Mouse (Mus musculus): Measurements from ENCODE around the gene Car15.
A peak's percentile ranks its signal among the peaks of the same experiment; 100 is the strongest.

The Car15 gene

DNA sequence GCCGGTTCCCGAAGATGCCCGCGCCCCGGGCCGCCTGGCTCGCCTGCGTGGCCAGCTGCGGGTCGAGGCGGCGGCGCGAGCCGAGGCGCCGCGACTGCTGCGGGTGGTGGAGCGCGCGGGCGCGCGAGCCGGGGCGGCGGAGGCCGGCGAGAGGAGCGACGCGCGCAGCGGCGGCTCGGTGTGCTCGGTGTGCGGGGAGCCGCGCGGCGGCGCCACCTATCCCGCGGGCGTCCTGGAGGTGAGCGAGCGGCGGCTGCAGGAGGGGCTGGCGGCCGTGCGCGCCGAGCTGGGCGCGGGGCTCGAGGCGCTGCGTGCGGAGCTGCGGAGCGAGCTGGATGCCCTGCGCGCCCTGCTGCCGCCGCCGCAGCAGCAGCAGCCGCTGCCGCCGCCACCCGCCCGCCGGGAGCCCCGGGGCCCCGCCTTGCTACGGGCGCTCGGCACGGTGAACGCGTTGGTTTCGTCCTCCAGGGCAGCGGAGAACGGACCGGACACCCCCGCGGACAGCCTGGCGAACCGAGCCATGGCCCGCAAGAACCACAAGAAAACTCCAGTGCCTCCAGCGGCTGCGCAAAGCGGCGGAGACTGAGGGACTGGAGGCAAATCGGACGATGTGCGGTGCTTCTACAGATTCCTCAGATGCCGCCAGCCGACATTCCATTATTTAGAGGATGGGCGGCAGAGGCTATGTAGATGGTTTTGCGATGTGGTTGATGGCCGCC lies 4.3 kb downstream of the Car15 start:
- DNase-seq (ENCODE audit: low read depth, low spot score) = no peak

DNA sequence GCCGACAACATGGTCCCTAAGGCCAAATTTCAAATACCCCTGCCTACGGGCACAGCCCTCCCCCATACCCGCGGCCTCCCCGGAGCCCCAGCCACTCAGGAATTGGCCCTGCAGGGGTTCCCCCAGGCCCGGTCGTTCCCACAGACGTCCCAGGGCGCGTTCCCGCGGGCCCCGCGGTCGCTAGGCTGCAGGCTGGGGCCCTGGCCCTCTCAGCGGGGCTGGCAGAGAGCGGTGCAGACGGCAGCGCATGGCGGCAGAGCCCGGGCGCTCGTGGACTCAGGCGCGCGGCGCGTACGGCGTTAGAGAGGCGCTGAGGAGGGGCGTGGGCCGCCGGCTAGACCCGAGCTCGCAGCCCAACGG lies 4.9 kb downstream of the Car15 start:
- no peak for DNase-seq (ENCODE audit: low read depth, low spot score)

DNA sequence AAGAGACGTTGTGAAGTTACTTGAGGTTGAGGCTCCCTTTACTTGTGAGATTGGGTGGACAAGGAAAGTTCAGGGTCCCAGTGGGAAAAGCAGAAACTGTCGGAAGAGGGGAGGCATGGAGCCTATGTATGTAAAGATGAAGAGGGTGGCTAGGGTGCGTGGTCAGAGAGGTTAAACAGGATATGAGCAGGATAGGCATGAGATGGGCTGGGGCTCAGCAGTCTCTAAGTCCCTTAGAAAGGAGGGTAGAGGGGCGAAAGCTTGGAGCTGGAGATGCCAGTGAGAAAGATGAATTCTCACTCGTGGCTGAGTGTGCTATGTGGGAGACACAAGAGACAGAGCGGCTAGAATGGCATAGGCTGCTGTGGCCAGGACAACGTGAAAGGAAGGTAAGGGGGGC lies 5.3 kb downstream of the Car15 start, which contains the start of gene B830017H08Rik:
Gene B830017H08Rik (plus strand): TSS at position 301 of the 400 bp plus-strand sequence.
- DNase-seq (ENCODE audit: low read depth, low spot score) = no peak

DNA sequence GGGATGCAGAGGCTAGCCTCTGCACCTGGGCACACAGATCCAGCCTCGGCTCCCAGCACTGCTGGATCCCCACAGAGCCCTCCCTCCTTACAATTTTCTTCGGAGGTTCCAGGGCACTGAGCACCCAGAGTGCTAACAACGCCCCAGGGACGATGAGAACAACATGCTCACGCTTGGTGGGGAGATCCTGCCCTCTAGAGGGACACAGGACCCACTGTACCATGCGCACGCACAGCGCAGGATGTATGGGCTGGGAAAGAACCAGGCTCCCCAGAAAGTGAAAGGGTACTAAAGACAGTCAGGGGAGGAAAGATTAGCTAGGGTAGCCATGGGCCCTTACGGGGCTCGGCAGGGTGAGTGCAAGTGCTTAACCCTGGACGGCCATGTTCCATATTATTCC lies 6.4 kb downstream of the Car15 start:
- DNase-seq (ENCODE audit: low read depth, low spot score) = no peak

DNA sequence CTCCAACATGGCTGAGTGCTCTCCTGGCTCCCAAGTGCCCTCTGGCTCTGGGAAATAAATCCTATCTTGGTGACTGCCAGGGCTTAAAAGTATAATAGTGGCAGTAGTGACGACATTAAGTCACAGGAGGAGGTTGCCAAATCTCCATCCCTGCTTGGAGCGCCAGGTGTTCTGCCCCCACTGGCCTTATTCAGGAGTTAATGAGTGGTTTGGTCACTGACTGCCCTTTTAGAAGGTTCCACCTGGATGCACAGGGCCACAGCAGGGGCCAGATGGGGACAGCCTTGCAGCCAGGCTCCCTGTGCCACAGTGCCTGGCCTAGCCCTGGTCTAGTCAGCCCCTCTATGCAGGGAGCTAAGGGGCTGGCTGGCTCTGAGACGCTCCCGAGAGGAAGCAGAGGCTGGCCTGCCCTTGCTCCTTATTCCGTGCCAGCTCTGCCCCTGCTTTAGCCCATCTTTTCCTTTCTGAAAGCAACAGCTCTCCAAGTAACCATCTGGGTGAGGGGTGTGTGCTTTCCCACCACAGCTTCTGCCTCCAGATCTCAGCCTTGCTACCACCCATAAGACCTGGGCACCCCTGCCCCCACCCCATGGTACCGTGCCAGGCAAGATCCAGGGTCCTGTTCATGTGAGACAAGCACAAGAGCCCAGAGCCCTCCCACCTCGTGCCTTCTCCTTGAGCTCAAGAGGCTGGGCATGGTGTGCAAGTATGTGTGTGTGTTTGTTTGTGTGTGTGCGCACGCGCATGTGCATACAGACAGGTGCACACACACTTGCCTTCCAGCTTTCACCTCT lies 7.6 kb downstream of the Car15 start:
- no peak for DNase-seq (ENCODE audit: low read depth, low spot score)

DNA sequence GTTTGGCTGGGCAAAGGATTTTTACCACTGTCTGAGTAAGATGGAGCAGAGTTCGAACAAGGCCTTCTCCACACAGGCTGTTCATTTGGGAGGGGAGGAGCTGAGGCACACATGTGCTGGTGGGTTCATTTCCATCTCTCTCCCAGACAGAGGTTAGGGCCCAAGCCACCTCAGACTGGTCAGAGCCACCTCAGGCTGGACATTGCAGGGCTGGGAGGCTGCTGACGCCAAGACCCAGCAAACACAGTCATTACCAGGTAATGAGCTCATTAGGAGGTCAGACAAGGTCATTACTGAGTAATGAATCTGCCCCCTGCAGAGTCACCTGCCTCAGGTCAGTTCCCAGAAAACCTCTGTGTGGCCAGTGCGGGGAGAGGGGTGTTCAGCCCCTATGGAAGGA lies 9.3 kb downstream of the Car15 start:
- DNase-seq (ENCODE audit: low read depth, low spot score) = no peak

DNA sequence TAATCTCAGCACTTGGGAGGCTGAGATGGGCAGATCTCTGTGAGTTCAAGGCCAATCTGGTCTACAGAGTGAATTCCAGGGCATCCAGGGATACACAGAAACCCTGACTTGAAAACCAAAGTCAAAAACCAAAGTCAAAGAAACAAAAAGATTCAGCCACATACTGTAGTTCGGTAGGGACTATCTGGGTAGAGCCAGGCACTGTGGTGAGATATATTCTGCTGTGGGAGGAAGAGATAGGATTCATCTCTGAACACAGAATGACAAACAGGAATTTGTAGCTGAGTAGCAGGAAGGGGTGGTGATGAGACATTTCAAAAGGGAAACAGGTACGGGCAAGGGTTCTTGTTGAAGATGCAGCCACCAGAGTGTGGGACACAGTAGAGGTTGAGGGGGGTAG lies 9.9 kb downstream of the Car15 start:
- DNase-seq (ENCODE audit: low read depth, low spot score) = no peak

DNA sequence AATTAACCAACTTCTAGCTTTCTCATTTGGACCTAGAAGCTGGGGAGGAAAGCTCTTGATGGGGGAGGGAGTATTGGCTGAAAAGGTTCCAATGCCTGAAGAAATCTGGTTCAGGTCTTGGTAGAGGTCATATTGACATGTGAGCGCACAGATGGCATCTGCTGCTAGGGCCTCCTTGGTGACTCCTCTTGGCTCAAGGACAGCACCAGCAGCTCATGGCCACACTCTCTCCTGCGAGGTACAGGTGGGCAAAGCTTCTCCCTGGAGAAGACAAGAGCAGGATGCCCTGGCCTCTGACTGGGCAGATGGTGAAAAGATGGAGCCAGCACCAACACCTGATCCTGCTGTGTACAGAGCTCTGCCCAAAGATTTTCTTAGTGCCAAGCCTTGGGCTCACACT lies 11.7 kb downstream of the Car15 start:
- no peak for DNase-seq (ENCODE audit: low read depth, low spot score)

DNA sequence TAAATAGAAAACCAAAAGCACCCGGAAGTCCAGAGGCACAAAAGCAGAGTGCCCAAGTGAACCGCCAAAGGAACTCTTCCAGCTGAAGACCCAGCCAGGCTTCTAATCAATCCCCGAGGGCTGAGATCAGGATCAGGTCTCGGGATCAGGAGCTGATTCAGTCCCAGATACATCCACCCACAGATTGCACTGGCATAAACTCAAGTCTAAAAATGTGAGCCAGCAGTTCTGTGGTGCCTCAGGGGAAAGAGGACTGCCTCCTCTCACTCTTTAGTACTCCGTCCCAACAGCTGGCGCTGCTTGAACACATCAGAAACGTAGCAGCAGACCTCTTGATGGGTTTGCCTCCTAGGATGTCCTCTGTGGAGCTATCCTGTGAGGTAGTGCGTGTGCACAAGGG lies 21.6 kb downstream of the Car15 start:
- DNase-seq (ENCODE audit: low read depth, low spot score) = no peak

DNA sequence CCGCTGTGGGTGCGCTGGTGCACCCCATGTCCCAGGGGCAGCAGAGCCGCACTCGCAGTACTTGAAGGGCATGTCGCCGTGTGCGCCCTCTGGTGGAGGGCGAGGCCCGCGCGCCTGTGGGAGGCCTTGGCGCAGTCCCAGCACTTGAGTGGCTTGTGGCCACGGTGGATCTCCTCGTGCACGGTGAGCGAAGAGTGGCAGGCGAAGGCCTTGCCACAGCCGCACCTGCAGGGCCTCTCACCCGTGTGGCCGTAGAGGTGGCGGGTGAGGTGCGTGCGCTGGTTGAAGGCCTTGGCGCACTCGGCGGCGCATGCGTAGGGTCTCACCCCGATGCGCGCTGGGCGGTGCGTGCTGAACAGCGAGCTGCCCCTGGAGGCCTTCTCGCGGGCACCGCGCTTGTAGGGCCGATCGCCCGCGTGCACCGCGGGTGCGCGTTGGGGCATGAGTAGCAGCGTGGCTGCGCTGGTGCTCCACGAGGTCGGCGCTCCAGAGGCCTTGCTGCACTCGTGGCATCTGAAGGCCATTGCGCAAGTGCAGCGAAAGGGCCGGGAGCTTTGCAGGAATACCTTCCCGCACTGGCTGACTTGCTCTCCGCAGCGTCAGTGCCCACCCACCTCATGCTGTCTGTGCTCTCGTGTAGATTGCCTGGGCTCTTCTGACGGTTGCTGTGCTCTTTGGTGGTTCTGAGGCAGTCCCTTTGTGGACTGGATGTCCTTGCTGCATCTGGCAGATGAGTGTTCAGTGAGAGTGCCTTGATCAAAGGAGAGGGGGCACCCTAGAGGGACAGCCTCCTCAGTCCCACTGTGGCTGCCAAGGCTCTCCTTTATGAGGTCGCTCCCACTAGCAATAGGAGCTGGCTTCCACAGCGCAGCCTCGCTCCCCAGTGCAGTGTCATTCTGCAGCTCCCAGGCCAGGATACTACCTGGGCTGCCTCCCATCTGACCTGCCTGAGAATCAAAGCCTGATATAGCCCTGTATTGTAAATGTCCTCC lies 22.5 kb downstream of the Car15 start:
- DNase-seq (ENCODE audit: low read depth, low spot score) = no peak

DNA sequence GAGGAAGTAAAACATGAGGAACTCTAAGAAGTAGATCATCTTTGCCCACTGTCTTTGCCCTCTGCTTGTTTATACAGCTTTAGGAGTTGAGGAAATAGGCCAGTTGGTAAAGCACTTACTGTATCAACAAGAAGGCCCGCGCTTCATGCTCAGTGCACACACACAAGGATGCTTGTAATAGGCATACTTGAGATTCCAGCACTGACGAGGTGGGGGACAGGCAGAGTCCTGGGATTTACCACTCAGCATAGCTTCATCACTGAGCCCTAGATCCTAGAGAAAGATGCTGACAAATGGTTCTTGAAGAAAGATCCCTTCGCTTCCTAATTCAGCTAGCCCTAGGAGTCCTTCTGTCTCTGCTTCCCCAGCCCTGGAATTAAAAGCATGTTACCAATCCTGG lies 25.0 kb downstream of the Car15 start:
- DNase-seq (ENCODE audit: low read depth, low spot score) = no peak

DNA sequence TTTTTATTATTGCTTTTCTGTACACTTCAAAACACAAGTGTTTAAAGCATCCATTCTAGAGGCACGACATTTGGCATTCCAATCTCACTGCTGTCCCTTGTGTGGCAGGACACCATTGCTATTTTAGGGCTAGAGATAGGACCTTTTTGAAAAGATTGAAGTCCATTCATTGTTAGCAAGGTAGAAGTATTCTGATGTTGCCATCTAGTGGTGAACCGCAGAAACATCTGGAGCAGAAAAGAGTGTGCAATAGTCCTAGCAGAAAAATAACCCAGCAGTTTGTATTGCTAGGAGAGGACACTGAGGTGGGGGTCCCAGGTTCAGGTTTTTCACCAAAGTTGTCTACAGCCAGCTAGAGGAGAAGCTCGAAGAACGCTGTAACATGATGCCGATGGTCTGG lies 26.0 kb downstream of the Car15 start:
- no peak for DNase-seq (ENCODE audit: low read depth, low spot score)

DNA sequence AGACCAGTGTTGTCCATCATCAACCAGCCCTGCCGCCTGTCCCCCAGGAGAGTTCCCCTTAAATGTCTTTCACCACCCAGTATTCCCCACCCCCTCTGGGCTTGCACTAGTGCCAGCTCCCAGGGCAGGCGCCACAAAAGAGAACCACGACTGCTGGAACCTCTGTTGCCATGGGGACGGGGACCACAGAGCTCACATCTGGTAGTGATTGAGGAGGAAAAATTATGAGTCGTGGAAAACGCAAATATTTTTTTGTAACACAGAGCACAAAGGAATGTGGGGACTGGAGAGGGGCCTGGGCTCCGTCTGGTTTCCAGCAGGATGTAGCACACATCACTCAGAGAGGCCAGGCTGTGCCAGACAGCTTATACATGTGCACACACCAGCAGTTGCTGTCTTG lies 28.5 kb downstream of the Car15 start:
- no peak for DNase-seq (ENCODE audit: low read depth, low spot score)

DNA sequence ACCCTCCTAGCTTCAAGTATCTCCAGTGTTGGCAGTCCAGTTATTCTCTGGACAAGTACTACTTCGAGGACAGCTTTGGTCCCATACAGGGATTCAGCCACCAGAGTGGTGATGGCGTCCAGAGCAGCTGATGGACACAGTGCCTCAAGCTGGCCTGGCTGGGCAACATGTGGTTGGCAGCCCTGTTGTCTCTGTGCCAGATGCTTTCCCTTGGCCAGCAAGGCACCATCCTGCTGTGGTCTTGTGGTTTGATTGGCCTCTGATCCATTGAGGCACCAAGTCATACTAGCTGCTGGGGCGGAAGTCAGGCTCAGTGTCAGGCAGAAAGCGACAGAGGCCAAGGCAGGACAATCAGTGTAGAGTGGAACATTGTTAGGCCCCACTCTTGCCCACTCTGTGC lies 29.0 kb downstream of the Car15 start:
- no peak for DNase-seq (ENCODE audit: low read depth, low spot score)

DNA sequence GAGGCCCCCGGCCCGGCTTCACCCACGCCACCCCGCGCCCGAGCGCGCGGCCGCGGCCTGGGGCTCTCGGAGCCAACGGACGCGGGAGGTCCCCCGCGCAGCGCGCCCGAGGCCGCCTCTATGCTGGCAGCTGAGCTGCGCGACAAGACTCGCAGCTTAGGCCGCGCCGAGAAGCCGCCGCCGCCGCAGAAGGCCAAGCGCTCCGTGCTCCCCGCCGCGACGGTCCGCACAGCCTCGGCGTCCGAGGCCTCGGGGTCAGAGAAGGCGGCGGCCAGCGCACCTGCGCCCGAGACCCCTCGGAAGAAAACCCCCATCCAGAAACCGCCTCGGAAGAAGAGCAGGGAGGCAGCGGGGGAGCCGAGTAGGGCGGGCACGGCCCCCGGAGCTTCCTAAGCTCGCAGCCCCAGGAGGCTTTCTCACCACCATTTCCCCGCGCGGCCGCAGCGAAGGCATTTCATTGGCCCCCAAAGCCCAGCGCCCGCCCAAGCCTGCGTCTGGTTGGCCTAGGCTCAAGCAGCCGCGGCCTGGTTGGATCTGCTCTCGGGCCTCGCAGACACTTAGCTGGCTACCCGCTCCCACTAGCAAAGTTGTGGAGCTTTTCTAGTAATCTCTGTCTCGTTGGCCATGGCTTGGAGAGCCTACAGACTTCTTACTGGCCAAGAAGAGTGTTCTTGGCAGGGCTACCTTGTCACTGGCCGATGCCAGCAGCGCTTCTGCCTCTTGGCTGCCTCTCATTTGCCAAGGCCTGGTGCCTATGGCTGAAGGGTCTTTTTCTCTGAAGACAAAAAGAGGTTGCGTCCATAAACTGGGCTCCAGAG lies 30.8 kb downstream of the Car15 start:
- DNase-seq (ENCODE audit: low read depth, low spot score) = peak; percentile 85

DNA sequence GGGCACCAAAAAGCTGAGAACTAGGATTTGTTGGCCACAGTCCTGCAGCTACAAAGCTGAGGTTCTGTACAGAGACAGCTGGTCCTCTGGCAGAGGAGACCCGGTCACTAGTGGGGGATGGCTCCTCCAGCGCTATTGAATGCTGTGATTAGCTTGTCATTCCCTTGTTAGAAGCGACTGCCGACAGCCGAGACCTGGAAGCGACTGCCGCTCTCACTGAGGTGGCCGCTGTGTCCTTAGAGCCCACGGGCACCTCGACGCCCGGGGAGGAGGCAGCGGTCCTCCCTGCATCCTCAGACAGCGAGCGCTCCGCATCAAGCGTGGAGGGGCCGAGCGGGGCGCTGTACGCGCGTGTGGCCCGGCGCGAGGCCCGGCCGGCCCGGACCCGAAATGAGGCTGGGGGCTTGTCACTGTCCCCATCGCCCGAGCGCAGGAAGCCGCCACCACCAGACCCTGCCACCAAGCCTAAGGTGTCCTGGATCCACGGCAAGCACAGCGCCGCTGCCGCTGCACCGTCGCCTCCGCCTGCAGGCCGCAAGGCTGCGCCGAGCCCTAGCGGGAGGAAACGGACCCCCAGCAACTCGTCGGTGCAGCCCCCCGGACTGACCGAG lies 31.5 kb downstream of the Car15 start:
- DNase-seq (ENCODE audit: low read depth, low spot score) = no peak

DNA sequence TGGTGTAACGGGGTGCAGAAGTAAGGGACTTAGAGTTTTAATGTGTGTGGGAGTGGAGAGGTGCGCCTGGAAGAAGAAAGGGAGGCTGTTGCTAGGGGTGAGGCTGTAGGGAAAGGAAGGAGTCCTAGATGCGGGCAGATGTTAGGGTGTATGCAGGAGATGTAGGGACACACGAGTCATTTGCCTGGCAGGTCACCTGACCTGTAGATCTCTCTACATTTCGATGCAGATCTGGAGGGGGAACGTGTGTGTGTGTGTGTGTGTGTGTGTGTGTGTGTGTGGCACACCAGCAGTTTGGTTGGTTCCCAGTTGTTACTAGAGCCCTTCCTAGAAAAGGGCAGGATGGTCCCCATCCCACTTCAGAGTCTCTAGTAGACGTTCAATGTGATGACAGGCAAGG lies 33.2 kb downstream of the Car15 start:
- no peak for DNase-seq (ENCODE audit: low read depth, low spot score)

DNA sequence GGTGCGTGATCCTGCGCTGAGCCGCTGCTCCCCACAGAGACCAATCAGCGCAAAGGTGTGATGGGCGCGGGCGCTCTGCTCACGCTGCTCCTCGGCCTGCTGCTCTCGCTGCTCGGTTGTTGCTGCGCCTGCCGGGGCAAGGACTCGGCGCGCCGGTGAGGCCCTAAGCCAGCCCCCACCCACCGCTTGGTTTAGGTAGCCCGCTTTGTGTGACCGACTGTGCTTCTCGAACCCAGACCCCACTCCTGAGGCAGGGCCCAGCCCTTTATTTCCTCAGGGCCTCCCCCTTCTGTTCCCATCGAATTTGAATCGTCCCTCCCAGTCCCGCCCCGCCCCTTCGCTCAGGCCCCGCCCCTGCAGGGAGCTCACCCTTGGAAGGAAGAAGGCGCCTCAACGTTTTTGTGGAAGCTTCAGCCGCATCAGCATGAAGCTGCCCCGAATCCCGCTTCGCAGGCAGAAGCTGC lies 33.7 kb downstream of the Car15 start:
- no peak for DNase-seq (ENCODE audit: low read depth, low spot score)

DNA sequence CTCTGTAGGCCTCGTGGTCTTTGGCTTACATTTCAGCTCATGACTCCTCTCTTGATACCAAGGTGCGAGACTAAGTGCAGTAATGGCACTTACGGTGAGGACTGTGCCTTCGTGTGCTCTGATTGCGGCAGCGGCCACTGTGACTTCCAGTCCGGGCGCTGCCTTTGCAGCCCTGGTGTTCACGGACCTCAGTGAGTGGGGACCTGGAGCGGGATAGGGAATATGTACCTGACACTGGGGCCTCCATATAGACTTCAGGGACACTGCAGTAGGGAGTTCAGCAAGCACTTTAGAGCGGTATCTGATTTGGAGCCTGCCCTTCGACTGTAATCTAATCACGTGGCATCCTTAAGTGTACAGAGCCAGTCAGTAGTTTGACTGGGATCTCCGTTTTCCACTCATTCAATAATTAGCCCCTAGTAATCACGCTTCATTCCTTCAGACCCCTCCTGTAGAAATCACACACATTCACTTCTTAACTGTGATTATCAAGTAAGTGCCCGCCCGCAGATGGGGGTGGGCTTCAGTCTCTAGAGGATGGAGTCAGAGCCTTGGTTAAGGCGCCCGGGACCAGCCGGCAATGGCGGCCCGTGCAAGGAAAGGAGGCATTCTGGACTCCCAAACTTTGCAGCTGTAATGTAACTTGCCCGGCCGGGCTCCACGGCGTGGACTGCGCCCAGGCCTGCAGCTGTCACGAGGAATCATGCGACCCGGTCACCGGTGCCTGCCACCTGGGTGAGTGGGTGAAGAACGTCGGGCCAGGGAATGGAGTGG lies 34.3 kb downstream of the Car15 start:
- no peak for DNase-seq (ENCODE audit: low read depth, low spot score)

Measured in telencephalon, adult 2 months (tissue).